Comparison of ENCODE assay signal across 8 mouse cellular contexts in genomic region chr12:73705097-73705690, GRCm38 (mm10).
DNase-seq lines count a peak whose midpoint lies in the region; ATAC-seq and TF ChIP-seq lines count a peak whose summit lies in the region.

No protein-coding gene starts in this region.

- no peaks in the 10 kb centered on the region for H3K9me3 ChIP-seq in ES-E14 (ENCODE audit: control insufficient read depth, insufficient read depth, low read depth, low read length)
- no peaks in the 10 kb centered on the region for H3K9me3 ChIP-seq in midbrain, embryonic 10.5 days (replicated peaks)
- H3K9me3 ChIP-seq in stomach, postnatal 0 days (ENCODE audit: control insufficient read depth, low read length), result no peaks in the 10 kb centered on the region

- peak; percentile 67 for DNase-seq in layer of hippocampus, adult 11-12 months (ENCODE audit: low spot score)
- no peak for DNase-seq in layer of hippocampus, adult 9-10 months (ENCODE audit: low spot score)
- peak; percentile 51 for DNase-seq in ES-E14 (ENCODE audit: low read depth, low spot score)
- DNase-seq in cerebellum, adult 2 months, result peak; percentile 62 to 71
- peak; percentile 21 to 73 for DNase-seq in layer of hippocampus, adult 18-20 months (ENCODE audit: low spot score in 2 of 2)
- DNase-seq in midbrain, embryonic 10.5 days (ENCODE audit: low spot score), result peak; percentile 31
- peak; percentile 67 for DNase-seq in stomach, postnatal 0 days (ENCODE audit: low spot score)

- no peak overlapping the region for H3K4me3 ChIP-seq in ES-E14 (ENCODE audit: insufficient read depth in 1 of 2, low read depth in 1 of 2, low read length in 2 of 2, poor library complexity in 1 of 2, severe bottlenecking in 1 of 2)
- H3K4me3 ChIP-seq in cerebellum, adult 2 months (replicated peaks; ENCODE audit: insufficient read depth, low read depth, low read length), result no peak overlapping the region
- H3K4me3 ChIP-seq in midbrain, embryonic 10.5 days, result no peak overlapping the region
- no peak overlapping the region for H3K4me3 ChIP-seq in stomach, postnatal 0 days (ENCODE audit: low read depth, low read length)

- H3K9ac ChIP-seq in ES-E14 (ENCODE audit: insufficient read depth, low read depth, low read length, poor library complexity, severe bottlenecking), result no peak overlapping the region
- H3K9ac ChIP-seq in stomach, postnatal 0 days (ENCODE audit: low read length), result no peak overlapping the region

- H3K4me2 ChIP-seq in stomach, postnatal 0 days (replicated peaks; ENCODE audit: low read depth), result no peak overlapping the region

- no peaks in the 10 kb centered on the region for H3K36me3 ChIP-seq in ES-E14 (ENCODE audit: control insufficient read depth, insufficient read depth, low read length, poor library complexity, severe bottlenecking)
- H3K36me3 ChIP-seq in midbrain, embryonic 10.5 days, result no peaks in the 10 kb centered on the region
- no peaks in the 10 kb centered on the region for H3K36me3 ChIP-seq in stomach, postnatal 0 days (ENCODE audit: control insufficient read depth, insufficient read depth, low read length)

- peak; percentile 79 for TF ChIP-seq CTCF in cerebellum, adult 2 months (IDR thresholded peaks at IDR 0.05; ENCODE audit: borderline replicate concordance, insufficient read depth, low read depth, low read length)
- peak; percentile 85 for TF ChIP-seq CTCF in stomach, postnatal 0 days (IDR thresholded peaks at IDR 0.05; ENCODE audit: low read depth)

- WGBS in cerebellum, adult 2 months, result 37% methylated on average over 7 of the region's 7 CpGs
- WGBS in midbrain, embryonic 10.5 days, result 51% methylated on average over 7 of the region's 7 CpGs
- 44% methylated on average over 7 of the region's 7 CpGs for WGBS in stomach, postnatal 0 days

- H3K27ac ChIP-seq in ES-E14 (ENCODE audit: insufficient read depth, low read depth, low read length, poor library complexity, severe bottlenecking), result no peak overlapping the region
- H3K27ac ChIP-seq in cerebellum, adult 2 months (ENCODE audit: insufficient read depth, low read length), result no peak overlapping the region
- no peak overlapping the region for H3K27ac ChIP-seq in midbrain, embryonic 10.5 days (replicated peaks)
- no peak overlapping the region for H3K27ac ChIP-seq in stomach, postnatal 0 days (replicated peaks)

- ATAC-seq in frontal cortex, adult (ENCODE audit: low TSS enrichment), result peak; percentile 55; the same call in 1 of the 2 replicates
- peak; percentile 55; the same call in 1 of the 2 replicates for ATAC-seq in stomach, postnatal 0 days (ENCODE audit: low FRiP score, low TSS enrichment)

- in situ Hi-C loops in ES-E14 (cut with MboI; ENCODE audit: low sequenced_read_pairs in 2 of 2, unreplicated experiment in 2 of 2), result loop anchor here (10.0 to 25.0 kb wide), 2 partner anchors 300 to 582 kb away; no protein-coding TSS in a partner anchor

- no peak for TF ChIP-seq POLR2A in cerebellum, adult 2 months (IDR thresholded peaks at IDR 0.05; ENCODE audit: borderline replicate concordance, insufficient read depth, low read length)

- no peaks in the 10 kb centered on the region for H3K4me1 ChIP-seq in ES-E14 (ENCODE audit: control insufficient read depth in 2 of 2, insufficient read depth in 2 of 2, low read length in 2 of 2, poor library complexity in 1 of 2)
- H3K4me1 ChIP-seq in cerebellum, adult 2 months (ENCODE audit: control insufficient read depth, insufficient read depth, low read length), result peaks cover 7% of the 10 kb centered on the region
- peaks cover 10% of the 10 kb centered on the region for H3K4me1 ChIP-seq in midbrain, embryonic 10.5 days
- no peaks in the 10 kb centered on the region for H3K4me1 ChIP-seq in stomach, postnatal 0 days (replicated peaks; ENCODE audit: control insufficient read depth, insufficient read depth)

- no peak for TF ChIP-seq EP300 in stomach, postnatal 0 days (optimal IDR thresholded peaks at IDR 0.05)

- H3K27me3 ChIP-seq in cerebellum, adult 2 months (ENCODE audit: control insufficient read depth, insufficient read depth, low read length), result no peaks in the 10 kb centered on the region
- no peaks in the 10 kb centered on the region; the same call in 1 of the 2 replicates for H3K27me3 ChIP-seq in midbrain, embryonic 10.5 days (ENCODE audit: low read depth, poor library complexity, severe bottlenecking)
- H3K27me3 ChIP-seq in stomach, postnatal 0 days (ENCODE audit: control insufficient read depth, insufficient read depth, low read length), result no peaks in the 10 kb centered on the region

TF ChIP-seq in ES-E14, 5 proteins besides CTCF, POLR2A, EP300 and RAD21:
- no peak for TF ChIP-seq HCFC1 (IDR thresholded peaks at IDR 0.05; ENCODE audit: borderline replicate concordance, insufficient read depth, low read length)
- TF ChIP-seq MAFK (IDR thresholded peaks at IDR 0.05; ENCODE audit: insufficient read depth, low read depth, low read length), result no peak
- TF ChIP-seq ZC3H11A (IDR thresholded peaks at IDR 0.05; ENCODE audit: borderline replicate concordance, low read depth, low read length), result peak; percentile 82; the same call in 1 of the 2 replicates
- TF ChIP-seq CHD2 (IDR thresholded peaks at IDR 0.05; ENCODE audit: low read depth, low read length), result no peak
- TF ChIP-seq ZNF384 (IDR thresholded peaks at IDR 0.05; ENCODE audit: low read depth, low read length), result peak; percentile 54; the same call in 1 of the 2 replicates
